Mouse (Mus musculus) c-Kit-positive CD71-negative TER-119-negative erythroid progenitor cells, embryonic 14.5 days (primary cell): ENCODE data around the gene Ets1.

Experiments used
- DNase-seq: peaks from one replicate; pipeline ENCODE4 v3.0.0-alpha.2; 2013; ENCODE audit warnings: low read depth

Gene Ets1

GRCm38 (mm10) chr9:32695492-32696190 lies 59.6 kb downstream of the Ets1 start:
- peak; percentile 89 for DNase-seq

- DNase-seq: no peak
Observed at GRCm38 (mm10) chr9:32696259-32696658, 60.2 kb downstream of the Ets1 start.

DNA sequence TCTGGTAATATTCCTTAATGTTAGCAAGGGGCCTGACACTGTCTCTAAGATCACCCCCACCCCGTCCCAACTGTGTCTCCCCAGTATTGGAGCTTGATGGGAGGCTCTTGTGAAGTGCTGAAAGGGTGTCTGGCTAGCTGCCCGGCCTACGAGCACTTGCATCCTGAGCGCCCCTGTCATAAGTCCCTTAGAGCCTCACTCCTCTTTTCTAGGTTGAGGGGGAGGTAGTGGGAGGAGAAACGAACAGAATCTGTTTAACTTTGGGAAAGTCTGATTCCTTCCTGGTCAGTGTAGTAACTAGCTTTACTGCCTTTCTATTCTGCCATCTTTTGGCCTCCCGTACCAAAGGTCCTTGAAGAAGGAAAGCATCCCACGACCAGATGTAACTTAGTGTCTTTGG lies 60.7 kb downstream of the Ets1 start:
- DNase-seq: no peak

GRCm38 (mm10) chr9:32697291-32698110 lies 61.5 kb downstream of the Ets1 start:
- no peak for DNase-seq

- no peak for DNase-seq
Observed at GRCm38 (mm10) chr9:32698766-32699165, 62.7 kb downstream of the Ets1 start.

- no peak for DNase-seq
Observed at GRCm38 (mm10) chr9:32699391-32699841, 63.4 kb downstream of the Ets1 start.

GRCm38 (mm10) chr9:32700091-32700905 lies 64.3 kb downstream of the Ets1 start:
- DNase-seq: no peak

DNA sequence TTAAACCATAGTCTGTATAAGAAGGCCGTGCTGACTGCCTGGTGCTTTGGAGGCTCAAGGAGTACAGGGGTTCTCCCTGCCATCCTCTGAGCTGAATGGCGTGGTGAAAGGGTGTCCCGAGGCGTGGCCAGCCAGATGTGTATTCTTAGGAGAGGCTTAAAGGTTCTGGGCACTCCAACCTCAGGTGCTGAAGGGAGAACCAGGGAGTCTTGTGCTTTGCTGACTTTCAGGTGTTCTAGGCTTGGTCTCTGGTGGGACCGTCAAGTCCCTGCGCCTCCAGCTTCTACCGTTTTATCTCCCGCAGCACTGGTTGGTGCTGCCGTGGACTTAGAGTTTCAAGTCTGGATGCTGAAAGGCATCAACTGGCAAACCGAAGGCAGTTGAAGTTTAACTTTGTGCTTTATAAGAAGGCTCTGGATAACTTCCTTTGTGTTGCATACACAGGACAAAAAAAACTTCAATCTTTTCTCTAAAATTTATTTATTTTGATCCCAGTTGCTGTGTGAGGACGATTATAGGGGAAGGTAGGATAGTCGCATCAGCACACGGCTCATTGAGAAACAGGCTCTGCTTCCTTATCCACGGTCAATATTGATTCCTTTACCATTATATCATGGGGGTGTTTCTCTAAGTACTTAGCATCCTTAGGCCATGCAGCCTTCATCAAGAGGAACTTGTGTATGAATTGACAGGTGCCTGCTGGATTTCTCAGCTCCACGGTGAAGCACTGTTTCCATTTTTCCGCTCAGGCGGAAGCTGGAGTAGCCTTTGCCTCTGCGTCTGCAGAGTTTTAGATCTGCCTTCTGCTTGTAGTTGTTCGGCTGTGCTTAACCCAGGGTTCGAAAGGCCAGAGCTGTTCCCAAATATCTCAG lies 65.3 kb downstream of the Ets1 start:
- no peak for DNase-seq

GRCm38 (mm10) chr9:32701998-32702305 lies 65.9 kb downstream of the Ets1 start:
- DNase-seq: no peak

GRCm38 (mm10) chr9:32702836-32703395 lies 66.9 kb downstream of the Ets1 start:
- DNase-seq: no peak

DNA sequence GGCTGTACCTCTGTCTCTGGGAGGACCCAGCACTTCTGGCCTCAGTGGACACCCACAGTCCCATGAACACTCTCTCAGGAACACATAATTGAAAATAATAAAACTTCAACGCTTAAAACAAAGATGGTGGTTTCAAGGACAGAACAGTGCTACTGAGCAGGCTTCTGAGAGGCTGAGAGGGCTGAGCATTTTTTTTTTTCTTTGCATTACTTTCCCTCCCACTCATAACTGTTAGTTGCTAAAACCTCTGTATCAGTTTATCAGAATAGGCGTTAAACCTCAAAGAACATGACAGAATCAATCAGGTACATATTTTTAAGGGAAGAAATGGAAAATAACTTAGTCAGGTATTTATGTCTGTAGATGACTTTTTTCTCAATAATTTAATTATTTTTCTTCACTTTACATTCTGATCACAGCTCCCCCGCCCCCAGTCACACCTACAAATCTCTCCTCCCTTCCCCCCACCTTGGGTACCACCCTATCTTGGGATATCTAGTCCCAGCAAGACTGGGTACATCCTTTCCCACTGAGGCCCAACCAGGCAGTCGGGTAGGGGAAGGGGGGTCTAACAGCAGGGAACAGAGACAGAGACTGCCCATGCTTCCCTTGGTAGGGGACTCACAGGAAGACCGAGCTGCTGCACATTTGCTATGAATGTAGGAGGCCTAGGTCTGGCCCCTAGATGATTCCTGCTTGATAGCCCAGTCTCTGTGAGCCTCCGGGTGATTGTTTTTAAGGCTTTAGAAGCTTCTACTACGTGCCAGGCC lies 68.1 kb downstream of the Ets1 start:
- no peak for DNase-seq

DNA sequence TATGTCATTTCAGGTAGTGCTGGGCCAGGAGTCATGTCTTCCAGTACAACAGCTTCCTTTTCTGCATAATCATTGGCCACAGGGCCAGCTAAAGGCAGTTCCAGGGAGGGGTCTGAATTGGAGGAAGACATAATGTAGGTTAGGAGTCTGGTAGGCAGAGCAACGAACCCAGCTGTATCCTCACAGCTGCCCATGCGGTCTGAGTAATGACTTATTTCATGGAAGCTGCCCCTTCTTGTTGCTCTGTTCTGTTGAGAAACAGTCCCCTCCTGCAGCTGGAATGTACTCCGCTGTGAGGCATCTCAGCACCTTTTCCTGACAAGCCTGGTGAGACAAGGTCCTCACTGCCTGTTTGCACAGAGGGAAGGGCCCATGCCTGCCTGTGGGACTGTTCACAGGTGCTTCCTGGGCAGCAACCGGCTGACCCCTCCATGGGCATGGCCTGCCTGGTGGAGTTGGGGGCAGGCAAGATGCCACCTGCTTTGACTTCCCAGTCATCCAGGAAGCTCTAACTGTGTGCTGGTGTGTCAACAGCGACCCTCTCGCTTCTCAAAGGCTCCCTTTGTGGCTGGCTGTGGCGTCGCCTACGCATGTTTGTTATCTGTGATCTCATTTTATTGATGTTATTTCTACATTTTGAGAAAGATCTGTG lies 69.9 kb downstream of the Ets1 start:
- no peak for DNase-seq

GRCm38 (mm10) chr9:32707436-32707835 lies 71.4 kb downstream of the Ets1 start:
- no peak for DNase-seq

DNA sequence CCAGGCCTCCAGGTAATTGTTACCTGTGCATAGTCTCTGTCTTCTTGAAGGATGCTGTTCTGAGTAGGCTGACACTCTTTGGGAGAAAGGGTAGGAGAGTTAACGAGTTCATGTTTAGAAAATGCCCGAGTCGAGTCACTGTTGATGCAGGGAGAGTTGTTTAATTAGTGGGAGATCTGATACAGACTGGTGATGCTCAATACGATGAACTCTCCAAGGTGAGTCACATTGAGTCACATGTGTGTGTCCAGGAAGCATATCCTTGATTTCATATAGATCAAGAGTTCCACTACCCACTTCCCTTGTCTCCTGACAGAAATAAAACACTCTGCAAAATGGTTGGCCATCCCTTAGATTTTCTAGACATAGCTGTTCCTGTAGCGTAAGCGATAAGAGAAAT lies 72.5 kb downstream of the Ets1 start:
- DNase-seq: no peak

GRCm38 (mm10) chr9:32709359-32709758 lies 73.3 kb downstream of the Ets1 start:
- no peak for DNase-seq

DNA sequence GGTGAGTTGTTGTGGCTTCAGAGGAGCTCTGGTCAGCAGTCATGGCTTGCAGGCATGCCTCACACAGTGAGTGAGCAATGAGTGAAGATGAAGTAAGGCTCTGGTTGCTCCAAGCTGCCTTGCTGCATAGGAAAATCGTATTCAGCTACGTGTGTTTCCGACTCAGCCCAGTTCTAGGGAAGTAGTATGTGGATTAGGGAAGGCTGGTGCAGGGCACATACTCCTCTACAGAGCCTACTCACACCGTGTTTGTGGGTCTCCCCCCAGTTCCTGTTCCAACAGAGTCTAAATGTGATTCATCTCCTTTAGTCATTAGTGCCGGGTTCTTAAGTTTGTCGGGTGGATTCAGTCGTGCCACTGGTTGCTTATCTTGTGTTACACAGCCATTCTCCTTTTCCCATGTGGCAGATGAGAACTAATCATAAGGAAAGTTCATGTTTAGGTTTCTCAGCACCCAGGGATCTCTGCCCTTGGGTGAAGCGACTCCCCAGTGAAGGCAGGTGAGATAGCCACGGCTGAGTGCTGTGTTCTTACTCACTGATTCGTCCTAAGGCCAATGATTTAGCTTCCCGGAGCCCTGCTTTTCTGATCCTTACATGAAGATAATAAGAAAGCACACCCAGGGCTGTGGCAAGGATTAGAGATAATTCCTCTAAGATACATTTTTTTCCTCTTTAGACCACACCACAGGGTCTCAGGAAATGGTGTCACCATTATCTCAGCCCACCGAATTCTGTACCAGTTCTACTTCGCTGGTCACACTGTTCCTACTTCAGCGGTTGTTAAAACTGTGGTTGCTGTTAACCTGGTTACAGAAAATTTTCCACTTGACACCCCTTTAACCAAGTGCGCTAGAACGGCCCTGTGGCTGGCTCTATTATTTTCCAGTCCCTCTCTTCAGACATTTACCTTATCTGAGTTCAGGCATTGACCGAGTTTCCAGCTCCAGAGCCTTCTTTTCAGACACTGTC lies 74.0 kb downstream of the Ets1 start:
- DNase-seq: no peak

- DNase-seq: no peak
Observed at GRCm38 (mm10) chr9:32710987-32711652, 75.1 kb downstream of the Ets1 start.

GRCm38 (mm10) chr9:32711768-32712167 lies 75.7 kb downstream of the Ets1 start:
- DNase-seq: no peak
